Mouse (Mus musculus): ENCODE measurements around the gene Ift57.
A peak's percentile ranks its signal among the peaks of the same experiment; 100 is the strongest.

Ift57 gene

GRCm38 (mm10) chr16:49698620-49699525 lies at the start of gene Ift57:
Gene Ift57, plus strand, starts transcription at chr16:49699233.
- peak; percentile 99 for DNase-seq

- DNase-seq: no peak
These were observed 41.9 kb upstream of the Ift57 start for GRCm38 (mm10) chr16:49657182-49657581.

GRCm38 (mm10) chr16:49658029-49658428 lies 41.0 kb upstream of the Ift57 start:
- DNase-seq: no peak

- no peak for DNase-seq
These were observed 39.9 kb upstream of the Ift57 start for GRCm38 (mm10) chr16:49659131-49659530.

- no peak for DNase-seq
These were observed 38.9 kb upstream of the Ift57 start for GRCm38 (mm10) chr16:49660111-49660510.

- no peak for DNase-seq
These were observed 36.8 kb upstream of the Ift57 start for GRCm38 (mm10) chr16:49662201-49662600.

GRCm38 (mm10) chr16:49664677-49665076 lies 34.4 kb upstream of the Ift57 start:
- DNase-seq: no peak

GRCm38 (mm10) chr16:49679666-49680065 lies 19.4 kb upstream of the Ift57 start:
- DNase-seq: no peak

GRCm38 (mm10) chr16:49684961-49685360 lies 14.1 kb upstream of the Ift57 start:
- no peak for DNase-seq

GRCm38 (mm10) chr16:49699821-49700220 lies 788 bp downstream of the Ift57 start:
- no peak for DNase-seq

GRCm38 (mm10) chr16:49708074-49708473 lies 9.0 kb downstream of the Ift57 start:
- no peak for DNase-seq

- DNase-seq: no peak
These were observed 11.2 kb downstream of the Ift57 start for GRCm38 (mm10) chr16:49710188-49710587.

- no peak for DNase-seq
These were observed 14.3 kb downstream of the Ift57 start for GRCm38 (mm10) chr16:49713302-49713701.

GRCm38 (mm10) chr16:49720671-49721070 lies 21.6 kb downstream of the Ift57 start:
- no peak for DNase-seq

GRCm38 (mm10) chr16:49721678-49722077 lies 22.6 kb downstream of the Ift57 start:
- DNase-seq: no peak

GRCm38 (mm10) chr16:49723222-49723621 lies 24.2 kb downstream of the Ift57 start:
- DNase-seq: no peak

- no peak for DNase-seq
These were observed 25.2 kb downstream of the Ift57 start for GRCm38 (mm10) chr16:49724232-49724631.

GRCm38 (mm10) chr16:49724931-49725330 lies 25.9 kb downstream of the Ift57 start:
- no peak for DNase-seq

- no peak for DNase-seq
These were observed 26.4 kb downstream of the Ift57 start for GRCm38 (mm10) chr16:49725446-49725845.

GRCm38 (mm10) chr16:49726216-49726615 lies 27.2 kb downstream of the Ift57 start:
- no peak for DNase-seq

- DNase-seq: no peak
These were observed 27.7 kb downstream of the Ift57 start for GRCm38 (mm10) chr16:49726761-49727160.

GRCm38 (mm10) chr16:49736536-49736935 lies 37.5 kb downstream of the Ift57 start:
- DNase-seq: no peak

GRCm38 (mm10) chr16:49747360-49747759 lies 48.3 kb downstream of the Ift57 start:
- no peak for DNase-seq

- DNase-seq: no peak
These were observed 53.9 kb downstream of the Ift57 start for GRCm38 (mm10) chr16:49752906-49753305.

GRCm38 (mm10) chr16:49753318-49753717 lies 54.3 kb downstream of the Ift57 start:
- DNase-seq: peak; percentile 54

All from embryo, embryonic 11 days (tissue).